Mouse (Mus musculus): ENCODE measurements at regions not wholly inside any gene's neighbourhood (a gene's known extent, or its start where the extent isn't known, plus 50 kb on each side); places are given as distances from the start of the nearest gene placed in this dataset.

GRCm38 (mm10) chr8:89211931-89212330 lies 168.0 kb upstream of the Sall1 start:
- TF ChIP-seq POLR2A (IDR thresholded peaks at IDR 0.05; ENCODE audit: borderline replicate concordance, extremely low read depth, insufficient read depth, insufficient read length, poor library complexity, severe bottlenecking) = no peak
- no peak for TF ChIP-seq CTCF (IDR thresholded peaks at IDR 0.05; ENCODE audit: borderline replicate concordance, extremely low read depth, insufficient read depth, insufficient read length)
- DNase-seq (ENCODE audit: low read depth) = no peak

GRCm38 (mm10) chr8:89210684-89211083 lies 166.7 kb upstream of the Sall1 start:
- DNase-seq (ENCODE audit: low read depth) = no peak
- TF ChIP-seq POLR2A (IDR thresholded peaks at IDR 0.05; ENCODE audit: borderline replicate concordance, extremely low read depth, insufficient read depth, insufficient read length, poor library complexity, severe bottlenecking) (no peak), CTCF (IDR thresholded peaks at IDR 0.05; ENCODE audit: borderline replicate concordance, extremely low read depth, insufficient read depth, insufficient read length) (no peak)

GRCm38 (mm10) chr8:89207891-89208290 lies 163.9 kb upstream of the Sall1 start:
- TF ChIP-seq POLR2A (IDR thresholded peaks at IDR 0.05; ENCODE audit: borderline replicate concordance, extremely low read depth, insufficient read depth, insufficient read length, poor library complexity, severe bottlenecking) (no peak), CTCF (IDR thresholded peaks at IDR 0.05; ENCODE audit: borderline replicate concordance, extremely low read depth, insufficient read depth, insufficient read length) (no peak)

GRCm38 (mm10) chr8:89202484-89203096 lies 158.6 kb upstream of the Sall1 start:
- DNase-seq (ENCODE audit: low read depth) = peak; percentile 70
- TF ChIP-seq CTCF (IDR thresholded peaks at IDR 0.05; ENCODE audit: borderline replicate concordance, extremely low read depth, insufficient read depth, insufficient read length) (no peak), POLR2A (IDR thresholded peaks at IDR 0.05; ENCODE audit: borderline replicate concordance, extremely low read depth, insufficient read depth, insufficient read length, poor library complexity, severe bottlenecking) (no peak)

More at GRCm38 (mm10) chr8:89207891-89208290, 163.9 kb upstream of the Sall1 start:
- DNase-seq (ENCODE audit: low read depth) = no peak

DNA sequence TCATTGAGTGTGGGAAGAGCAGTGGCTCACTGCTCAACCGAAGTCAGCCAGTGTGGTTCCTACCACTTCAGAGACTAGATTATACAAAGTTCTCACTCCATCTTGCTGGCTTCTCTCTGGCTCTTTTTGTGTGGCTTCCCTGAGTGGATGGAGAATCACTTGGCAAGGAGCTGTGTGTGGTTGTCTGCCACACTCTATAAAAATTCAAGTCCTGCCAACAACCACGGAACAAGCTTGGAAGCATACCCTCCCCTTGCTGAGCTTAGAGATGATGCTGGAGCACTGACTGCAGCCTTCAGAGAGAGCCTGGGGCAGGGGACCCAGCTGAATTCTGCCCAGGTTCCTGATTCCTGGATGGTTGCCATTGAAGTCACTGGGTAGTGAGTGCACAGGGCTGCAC lies 156.3 kb upstream of the Sall1 start:
- peak; percentile 54 for DNase-seq (ENCODE audit: low read depth)
- TF ChIP-seq POLR2A (IDR thresholded peaks at IDR 0.05; ENCODE audit: borderline replicate concordance, extremely low read depth, insufficient read depth, insufficient read length, poor library complexity, severe bottlenecking) = no peak
- no peak for TF ChIP-seq CTCF (IDR thresholded peaks at IDR 0.05; ENCODE audit: borderline replicate concordance, extremely low read depth, insufficient read depth, insufficient read length)

GRCm38 (mm10) chr8:89185314-89185713 lies 141.4 kb upstream of the Sall1 start:
- TF ChIP-seq CTCF (IDR thresholded peaks at IDR 0.05; ENCODE audit: borderline replicate concordance, extremely low read depth, insufficient read depth, insufficient read length) = no peak
- no peak for TF ChIP-seq POLR2A (IDR thresholded peaks at IDR 0.05; ENCODE audit: borderline replicate concordance, extremely low read depth, insufficient read depth, insufficient read length, poor library complexity, severe bottlenecking)
- DNase-seq (ENCODE audit: low read depth) = peak; percentile 40

GRCm38 (mm10) chr8:89175631-89176030 lies 131.7 kb upstream of the Sall1 start:
- TF ChIP-seq CTCF (IDR thresholded peaks at IDR 0.05; ENCODE audit: borderline replicate concordance, extremely low read depth, insufficient read depth, insufficient read length) = no peak
- TF ChIP-seq POLR2A (IDR thresholded peaks at IDR 0.05; ENCODE audit: borderline replicate concordance, extremely low read depth, insufficient read depth, insufficient read length, poor library complexity, severe bottlenecking) = no peak
- peak; percentile 45 for DNase-seq (ENCODE audit: low read depth)

DNA sequence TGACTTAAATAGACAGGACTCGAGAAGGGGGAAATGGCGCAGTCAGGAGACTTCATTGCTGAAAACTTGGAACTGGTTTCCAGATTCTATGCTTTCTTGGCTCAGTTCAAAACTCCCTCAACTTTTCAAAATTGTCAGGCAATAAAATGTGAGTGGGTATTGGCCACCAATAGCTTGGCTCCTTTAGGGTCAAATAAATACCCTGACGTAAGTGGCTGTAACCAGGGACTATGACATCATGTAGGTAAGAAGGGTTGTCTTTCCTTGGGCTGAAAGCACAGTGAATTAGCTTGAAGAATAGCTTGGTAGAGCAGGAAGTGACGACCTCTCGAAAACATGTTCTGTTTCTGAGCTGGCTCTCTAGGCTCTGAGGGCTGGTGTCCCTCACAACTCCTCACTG lies 127.6 kb upstream of the Sall1 start:
- no peak for DNase-seq (ENCODE audit: low read depth)
- no peak for TF ChIP-seq POLR2A (IDR thresholded peaks at IDR 0.05; ENCODE audit: borderline replicate concordance, extremely low read depth, insufficient read depth, insufficient read length, poor library complexity, severe bottlenecking)
- no peak for TF ChIP-seq CTCF (IDR thresholded peaks at IDR 0.05; ENCODE audit: borderline replicate concordance, extremely low read depth, insufficient read depth, insufficient read length)

GRCm38 (mm10) chr8:89169484-89169883 lies 125.5 kb upstream of the Sall1 start:
- no peak for TF ChIP-seq POLR2A (IDR thresholded peaks at IDR 0.05; ENCODE audit: borderline replicate concordance, extremely low read depth, insufficient read depth, insufficient read length, poor library complexity, severe bottlenecking)
- TF ChIP-seq CTCF (IDR thresholded peaks at IDR 0.05; ENCODE audit: borderline replicate concordance, extremely low read depth, insufficient read depth, insufficient read length) = no peak
- DNase-seq (ENCODE audit: low read depth) = peak; percentile 12

DNA sequence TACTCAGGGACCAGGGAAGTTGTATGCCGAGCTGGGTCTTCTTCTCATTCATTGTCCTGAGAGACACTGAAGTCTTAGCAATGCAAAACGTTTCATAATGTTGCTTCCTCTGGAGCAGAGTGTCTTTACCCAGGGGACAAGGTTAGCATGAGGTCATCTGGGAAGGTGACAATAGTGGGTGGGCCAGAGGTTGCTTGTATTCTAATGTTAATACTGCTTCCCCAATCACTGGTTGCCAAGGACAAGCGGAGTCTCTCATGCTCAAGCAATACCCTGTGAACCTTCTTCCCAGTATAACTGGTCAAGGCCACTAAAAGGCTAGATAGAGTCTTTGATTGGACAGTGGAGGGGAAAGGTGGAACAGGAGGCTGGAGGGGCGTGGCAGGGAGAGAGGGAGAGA lies 123.1 kb upstream of the Sall1 start:
- no peak for DNase-seq (ENCODE audit: low read depth)
- no peak for TF ChIP-seq CTCF (IDR thresholded peaks at IDR 0.05; ENCODE audit: borderline replicate concordance, extremely low read depth, insufficient read depth, insufficient read length)
- TF ChIP-seq POLR2A (IDR thresholded peaks at IDR 0.05; ENCODE audit: borderline replicate concordance, extremely low read depth, insufficient read depth, insufficient read length, poor library complexity, severe bottlenecking) = no peak

GRCm38 (mm10) chr8:89156909-89157308 lies 112.9 kb upstream of the Sall1 start:
- TF ChIP-seq POLR2A (IDR thresholded peaks at IDR 0.05; ENCODE audit: borderline replicate concordance, extremely low read depth, insufficient read depth, insufficient read length, poor library complexity, severe bottlenecking) (no peak), CTCF (IDR thresholded peaks at IDR 0.05; ENCODE audit: borderline replicate concordance, extremely low read depth, insufficient read depth, insufficient read length) (no peak)
- no peak for DNase-seq (ENCODE audit: low read depth)

DNA sequence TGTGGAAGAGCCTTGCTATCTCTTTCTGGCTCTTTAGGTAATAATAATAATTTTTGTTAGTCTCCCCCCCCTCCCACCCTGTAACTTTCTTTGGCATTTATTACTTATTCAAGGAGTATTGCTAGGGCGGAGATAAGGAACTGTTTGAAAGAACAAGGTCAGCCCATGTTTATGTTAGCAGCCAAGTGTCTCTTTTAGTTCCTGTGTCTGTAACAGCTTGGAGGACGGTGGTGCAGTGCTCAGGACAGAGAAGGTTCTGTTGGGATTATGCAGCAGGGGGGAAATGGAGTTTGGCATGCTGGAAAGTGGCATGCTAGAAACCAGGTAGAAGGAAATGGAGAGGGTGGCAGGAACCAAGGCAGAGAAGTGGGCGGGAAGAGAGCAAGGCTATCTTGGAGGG lies 109.6 kb upstream of the Sall1 start:
- TF ChIP-seq CTCF (IDR thresholded peaks at IDR 0.05; ENCODE audit: borderline replicate concordance, extremely low read depth, insufficient read depth, insufficient read length) (no peak), POLR2A (IDR thresholded peaks at IDR 0.05; ENCODE audit: borderline replicate concordance, extremely low read depth, insufficient read depth, insufficient read length, poor library complexity, severe bottlenecking) (no peak)
- no peak for DNase-seq (ENCODE audit: low read depth)
